Mouse (Mus musculus): ENCODE data around the gene Oaf.

- TF ChIP-seq CTCF (IDR thresholded peaks at IDR 0.05; ENCODE audit: low read depth, low read length) (no peak), POLR2A (IDR thresholded peaks at IDR 0.05; ENCODE audit: extremely low read depth, insufficient read depth, low read length) (no peak)
These were observed 45.6 kb upstream of the Oaf start for GRCm38 (mm10) chr9:43285281-43285680.

All from liver, adult 2 months (tissue).